Mouse (Mus musculus) effector memory CD4-positive, alpha-beta T cell, adult 7 months (primary cell): ENCODE data around the gene Naa10. TPM values are rescaled to one million over a fixed set of nuclear protein-coding genes. Genes with fewer than 3 reads are reported as not detected.

Experiments
- polyA plus RNA-seq: library from polyadenylated mRNA; unstranded; fragments of 100-300 nt; shearing (Covaris generic); gene quantifications from one replicate; pipeline ENCODE4 v1.2.1, GENCODE M21; 2017

Naa10 gene
- polyA plus RNA-seq: 116 TPM

DNA sequence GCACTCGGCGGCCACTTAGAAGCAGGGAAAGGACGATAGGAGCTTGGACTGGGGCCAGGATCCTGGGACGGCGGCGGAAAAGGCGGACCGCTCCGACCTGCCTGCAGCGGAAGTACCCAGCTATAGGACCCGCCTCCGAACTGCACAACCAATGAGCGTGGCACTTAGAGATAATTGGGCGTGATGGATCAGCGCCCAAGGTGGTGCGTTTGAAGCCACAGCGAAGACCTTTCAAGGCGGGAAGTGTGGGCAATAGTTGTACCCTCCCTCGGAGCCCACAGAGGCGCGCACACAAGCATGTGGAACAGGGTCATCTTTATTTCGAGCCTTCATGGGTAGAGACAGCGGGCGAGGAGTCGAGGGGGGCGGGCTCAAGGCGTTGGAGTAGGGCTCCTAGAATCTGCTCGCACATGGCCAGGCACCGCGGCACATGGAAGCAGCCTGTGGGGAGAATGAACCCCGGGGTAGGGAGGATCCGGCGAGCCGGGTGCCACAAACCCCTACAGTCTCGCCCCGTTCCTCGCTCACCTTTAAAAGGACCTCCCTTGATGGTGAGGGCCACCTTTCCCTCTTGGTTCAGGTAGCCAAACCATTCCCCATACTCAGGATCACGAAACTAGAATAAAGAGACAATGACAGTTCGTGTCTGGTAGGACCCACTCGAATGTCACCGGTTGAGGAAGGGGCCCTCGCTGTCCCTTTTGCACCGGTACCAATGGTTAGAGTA is at the start of gene Naa10, which contains the start of gene Arhgap4:
Naa10 (minus strand) TSS at position 122 of the 727 bp plus-strand sequence.
Arhgap4 (minus strand) TSS at position 48 of the 727 bp plus-strand sequence.

DNA sequence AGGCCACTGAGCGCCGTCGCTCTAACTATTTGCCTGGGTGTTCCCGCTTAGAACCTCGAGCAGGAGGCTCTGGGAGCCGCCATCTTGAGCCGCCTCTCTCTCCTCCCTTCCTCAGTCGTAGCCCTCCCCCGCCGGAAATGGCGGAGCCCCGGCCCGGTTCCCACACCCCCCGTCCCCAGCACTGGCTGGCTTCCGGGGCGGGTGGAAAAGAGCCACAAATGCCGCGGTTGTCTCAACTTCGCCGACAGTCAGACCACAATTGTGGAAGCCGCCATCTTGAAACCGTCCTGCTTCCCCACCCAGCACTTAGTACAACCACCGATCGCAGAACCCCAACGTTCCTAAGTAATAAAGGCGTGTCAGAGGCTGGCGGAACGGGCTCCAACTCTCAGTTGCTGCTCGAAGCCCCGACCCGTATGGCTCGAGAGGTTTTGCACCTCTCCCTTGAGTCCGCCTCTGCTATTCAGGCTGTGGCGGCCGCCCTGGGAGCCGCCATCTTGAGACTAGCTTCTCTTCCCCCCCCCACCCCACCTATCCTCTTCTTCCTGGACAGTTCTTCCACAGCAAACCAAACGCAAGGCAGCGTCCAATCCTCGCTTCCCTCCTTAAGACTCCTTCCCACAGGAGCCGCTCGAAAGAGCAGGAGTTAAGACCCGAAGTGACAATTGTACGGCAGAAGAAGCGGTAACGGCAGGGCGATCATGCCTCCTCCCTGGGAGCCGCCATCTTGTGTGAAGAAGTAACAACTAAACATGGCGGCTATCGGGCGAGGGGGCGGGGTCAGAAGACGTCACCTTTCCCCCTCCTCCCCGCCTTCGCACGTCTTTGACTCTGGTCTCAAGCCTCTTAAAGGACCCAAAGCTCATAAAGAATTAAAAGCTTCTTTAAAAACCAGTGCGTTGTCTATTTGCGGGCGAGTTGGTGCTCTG is 44.8 kb upstream of the Naa10 start, which contains the start of gene Hcfc1:
Hcfc1 (minus strand) TSS at position 110 of the 929 bp plus-strand sequence.

DNA sequence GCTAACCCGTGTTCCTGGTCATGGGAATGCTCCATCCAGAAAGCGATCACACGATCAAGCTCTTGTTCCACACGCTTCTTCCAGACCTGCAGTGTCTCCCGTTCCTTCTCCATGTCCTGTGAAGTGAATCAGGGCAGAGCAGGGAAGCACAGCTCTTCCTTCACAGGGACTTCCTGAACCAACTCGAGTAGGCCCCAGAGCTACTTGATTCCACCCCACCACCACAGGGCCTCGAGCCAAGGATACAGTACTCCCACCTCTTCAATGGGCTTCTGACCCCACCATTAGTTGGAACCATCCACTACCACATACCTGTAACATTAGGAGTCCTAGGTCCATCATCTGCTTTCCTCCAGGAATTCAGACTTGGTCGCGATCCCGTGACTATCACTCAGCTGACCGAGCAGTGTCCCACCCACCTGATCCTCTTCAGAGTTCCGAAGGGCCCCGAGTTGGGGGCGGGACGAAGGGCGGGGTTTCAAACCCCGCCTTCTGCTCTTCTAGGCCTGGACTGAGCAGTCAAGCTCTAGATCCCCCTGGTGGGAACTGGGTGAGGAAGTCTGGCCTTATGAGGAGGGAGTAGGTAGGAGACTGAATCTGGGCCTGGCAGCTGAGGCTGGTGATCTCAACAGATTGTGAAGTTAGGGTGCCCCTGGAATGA is 8.8 kb upstream of the Naa10 start, which contains the start of gene Renbp:
Renbp (minus strand) TSS at position 449 of the 661 bp plus-strand sequence.

DNA sequence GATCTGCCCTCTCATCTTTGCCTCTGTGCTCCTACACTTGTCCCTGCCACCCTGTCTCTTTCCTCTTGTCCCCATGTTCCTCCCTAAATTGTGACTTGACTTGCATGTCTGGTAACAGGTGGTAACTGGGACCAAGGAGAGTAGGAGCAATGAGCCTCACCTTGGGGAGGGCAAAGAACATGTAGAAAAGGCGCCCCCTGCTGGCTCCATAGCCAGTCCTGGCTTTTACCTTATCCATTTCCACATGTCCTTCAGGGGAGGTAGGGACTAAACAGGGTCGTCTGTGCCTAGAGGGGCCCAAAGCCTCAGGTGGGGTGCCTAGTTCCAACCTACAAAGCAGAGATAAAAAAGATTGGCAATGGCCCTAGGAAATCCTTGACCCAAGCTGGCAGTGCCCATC is 26.0 kb downstream of the Naa10 start, which contains the start of gene L1cam:
L1cam (minus strand) TSS at position 387 of the 400 bp plus-strand sequence.

DNA sequence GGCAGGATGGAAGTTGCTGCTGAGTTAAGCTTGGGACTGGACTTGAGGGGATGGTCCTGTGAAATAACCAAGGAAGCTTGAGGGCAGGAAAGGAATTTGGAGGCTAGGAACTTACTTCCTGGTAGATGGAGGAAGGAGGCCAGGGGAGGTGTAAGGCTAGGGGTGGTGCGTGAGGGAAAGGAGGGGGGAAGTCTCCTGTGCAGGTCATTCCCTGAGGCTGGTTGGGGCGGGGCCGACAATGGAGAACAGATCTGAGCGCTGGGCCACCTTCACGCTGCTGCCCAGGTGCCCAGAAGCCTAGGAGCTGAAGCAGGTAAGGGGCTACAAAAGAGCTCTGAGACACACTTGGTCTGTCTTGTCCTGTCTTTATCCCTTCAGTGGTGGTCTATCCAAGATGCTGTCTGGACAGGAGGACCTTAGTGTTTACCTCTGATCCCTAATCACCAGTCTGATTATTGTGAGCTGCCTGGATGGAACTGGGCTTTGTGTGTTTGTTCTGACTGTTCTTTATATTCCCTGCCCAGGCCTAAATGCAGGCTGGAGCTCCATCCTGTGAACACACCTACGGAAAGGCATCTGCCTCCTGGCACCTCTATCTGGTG is 30.1 kb downstream of the Naa10 start, which contains the start of gene Avpr2:
Avpr2 (plus strand) TSS at position 552 of the 602 bp plus-strand sequence.

Other genes with a start within 250 kb of the Naa10 start
- not detected for gene Slc6a8, start 248.8 kb downstream of the Naa10 start, polyA plus RNA-seq
- gene Bcap31, start 205.8 kb downstream of the Naa10 start, polyA plus RNA-seq: 197 TPM
- gene Abcd1, start 205.3 kb downstream of the Naa10 start, polyA plus RNA-seq: 15.5 TPM
- gene Plxnb3, start 164.9 kb downstream of the Naa10 start, polyA plus RNA-seq: 0.21 TPM
- gene Srpk3, start 147.5 kb downstream of the Naa10 start, polyA plus RNA-seq: 0.68 TPM
- 168 TPM for gene Idh3g, start 135.0 kb downstream of the Naa10 start, polyA plus RNA-seq
- 217 TPM for gene Ssr4, start 134.9 kb downstream of the Naa10 start, polyA plus RNA-seq
- gene Pdzd4, start 97.0 kb downstream of the Naa10 start, polyA plus RNA-seq: 0.10 TPM
- gene Avpr2, start 29.8 kb downstream of the Naa10 start, polyA plus RNA-seq: 1.5 TPM
- gene L1cam, start 25.8 kb downstream of the Naa10 start, polyA plus RNA-seq: 24.8 TPM
- 216 TPM for gene Arhgap4, start 74 bp downstream of the Naa10 start, polyA plus RNA-seq
- gene Renbp, start 8.9 kb upstream of the Naa10 start, polyA plus RNA-seq: 1.8 TPM
- gene Hcfc1, start 44.4 kb upstream of the Naa10 start, polyA plus RNA-seq: 31.7 TPM
- 143 TPM for gene Irak1, start 102.0 kb upstream of the Naa10 start, polyA plus RNA-seq
- not detected for gene Opn1mw, start 205.5 kb upstream of the Naa10 start, polyA plus RNA-seq
- 53.0 TPM for gene Mecp2, start 213.4 kb upstream of the Naa10 start, polyA plus RNA-seq
- not detected for gene Tex28, start 245.9 kb upstream of the Naa10 start, polyA plus RNA-seq